Mouse (Mus musculus): ENCODE measurements around the gene Tars2.

Tars2 gene

DNA sequence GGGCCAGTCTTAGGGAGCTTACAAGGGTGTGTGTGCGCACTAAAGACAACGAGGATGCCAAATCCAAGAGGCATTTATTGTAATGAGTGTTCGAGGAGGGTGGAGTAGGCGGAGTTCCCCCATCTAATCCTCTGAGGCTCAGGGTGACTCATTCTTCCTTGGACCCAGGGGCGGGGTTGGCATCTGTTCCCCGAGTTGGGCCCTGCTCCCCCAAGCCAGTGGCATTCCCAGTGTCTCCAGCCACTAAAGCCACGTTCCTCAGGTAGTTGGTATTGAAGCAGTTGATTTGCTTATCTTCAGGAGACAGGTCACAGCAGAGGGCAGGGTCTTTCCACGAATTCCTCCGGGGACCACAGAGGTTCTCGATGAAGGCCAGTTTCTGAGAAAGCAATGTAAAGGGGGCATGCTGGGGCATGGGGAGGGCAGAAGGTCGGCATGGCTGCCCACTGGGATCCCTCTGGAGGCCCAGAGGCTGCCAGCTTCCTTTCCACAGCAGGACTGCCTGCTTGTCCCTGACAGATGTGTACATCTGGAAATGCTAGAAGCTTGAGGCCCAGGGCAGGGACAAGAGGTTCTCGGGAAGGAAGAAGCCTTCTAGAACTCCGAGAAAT, 25.8 kb downstream of the Tars2 start:
- no peak for DNase-seq (ENCODE audit: low spot score)

- no peak for DNase-seq (ENCODE audit: low spot score)
Measured at GRCm38 (mm10) chr3:95732744-95733521, 27.1 kb downstream of the Tars2 start.

DNA sequence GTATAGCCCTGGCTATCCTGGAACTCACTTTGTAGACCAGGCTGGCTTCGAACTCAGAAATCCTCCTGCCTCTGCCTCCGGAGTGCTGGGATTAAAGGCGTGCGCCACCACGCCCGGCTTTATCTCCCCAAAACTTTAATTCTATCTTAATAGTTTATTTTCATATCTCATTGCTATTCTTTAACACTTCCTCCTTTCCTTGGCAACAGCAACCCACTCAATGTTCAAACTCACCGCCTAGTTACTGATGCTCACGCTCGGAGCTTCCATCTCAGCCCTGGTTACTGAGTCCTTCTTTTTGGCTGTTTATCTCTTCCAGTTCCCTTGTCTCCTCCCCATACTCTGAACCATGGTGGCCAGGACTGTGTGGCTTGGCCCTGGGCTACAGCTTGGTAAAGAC, 27.7 kb downstream of the Tars2 start:
- DNase-seq (ENCODE audit: low spot score): no peak

DNA sequence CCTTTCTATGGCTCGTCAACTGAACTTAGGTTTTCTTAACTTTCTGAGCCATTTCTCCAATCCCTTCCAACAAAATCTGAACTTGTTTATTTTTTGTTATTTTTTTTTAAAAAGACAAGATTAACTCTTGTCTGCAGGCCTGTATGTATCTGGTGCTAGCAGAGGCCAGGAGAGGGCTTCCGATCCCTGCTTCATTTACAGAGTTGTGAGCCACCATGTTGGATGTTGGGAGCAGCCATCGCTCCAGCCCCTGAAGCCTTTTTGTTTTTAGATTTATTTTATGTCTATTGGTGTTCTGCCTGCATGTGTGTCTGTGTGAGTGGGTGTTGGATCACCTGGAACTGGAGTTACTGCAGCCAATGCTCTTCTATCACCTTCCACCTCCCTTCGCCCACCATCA, 28.2 kb downstream of the Tars2 start:
- no peak for DNase-seq (ENCODE audit: low spot score)

DNA sequence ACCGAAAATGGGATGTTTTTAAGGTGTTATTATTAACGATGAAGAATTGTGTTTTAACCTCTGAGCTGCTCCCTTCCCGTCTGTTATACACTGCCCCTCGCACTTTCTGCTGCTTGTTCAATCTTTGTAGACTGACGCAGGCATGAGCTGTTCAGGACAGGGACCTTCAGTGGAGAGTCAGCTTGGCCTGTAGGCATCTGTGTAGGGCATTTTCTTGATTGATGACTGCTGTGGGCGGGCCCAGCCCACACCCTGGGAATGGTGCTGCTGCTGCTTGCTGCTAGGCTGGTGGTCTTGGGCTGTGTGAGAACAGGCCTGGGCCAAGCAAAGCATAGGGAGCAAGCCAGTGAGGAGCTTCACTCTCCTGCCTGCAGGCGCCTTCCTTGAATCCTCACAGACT, 29.6 kb downstream of the Tars2 start:
- peak; percentile 50 for DNase-seq (ENCODE audit: low spot score)

DNA sequence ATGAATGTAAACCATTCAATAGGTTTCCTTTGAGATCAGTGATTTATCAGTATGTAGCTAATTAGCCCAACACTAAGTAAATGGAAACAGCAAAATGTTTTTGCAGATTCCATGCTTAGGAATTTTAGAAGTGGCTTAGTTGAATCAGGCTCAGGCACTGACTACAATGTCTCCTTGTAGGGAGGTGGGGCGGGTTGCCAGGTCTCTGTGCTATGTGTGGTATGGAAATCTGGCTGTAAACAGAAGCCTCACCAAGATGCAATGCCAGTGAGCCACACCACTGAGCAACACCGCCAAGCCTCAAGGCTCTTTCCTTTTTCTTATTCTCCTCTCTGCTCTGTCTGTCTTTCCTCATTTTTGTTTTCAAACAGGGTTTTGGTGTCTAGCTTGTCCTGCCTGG, 31.1 kb downstream of the Tars2 start:
- DNase-seq (ENCODE audit: low spot score): no peak

- DNase-seq (ENCODE audit: low spot score): no peak
Measured at GRCm38 (mm10) chr3:95726696-95727358, 33.2 kb downstream of the Tars2 start.

- no peak for DNase-seq (ENCODE audit: low spot score)
Measured at GRCm38 (mm10) chr3:95725863-95726262, 34.1 kb downstream of the Tars2 start.

DNA sequence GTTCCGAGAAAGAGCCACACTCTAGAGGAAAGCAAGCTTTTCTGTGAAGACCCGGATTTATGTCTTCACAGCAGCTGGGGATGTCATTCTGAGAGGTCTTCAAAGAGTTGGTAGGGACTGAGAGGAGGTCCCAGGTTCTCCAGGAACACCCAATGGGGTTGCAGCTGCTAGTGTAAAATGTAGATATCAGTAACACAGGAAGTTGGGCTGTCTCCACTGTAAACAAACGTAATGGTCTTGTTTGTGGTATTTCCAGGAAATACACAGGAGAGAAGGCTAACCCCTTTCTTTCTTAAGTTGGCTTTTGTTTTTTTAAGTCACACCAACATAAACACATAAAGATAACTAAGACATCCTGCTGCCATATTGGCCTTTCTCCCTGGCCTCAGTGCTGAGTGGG, 37.6 kb downstream of the Tars2 start:
- no peak for DNase-seq (ENCODE audit: low spot score)

- no peak for DNase-seq (ENCODE audit: low spot score)
Measured at GRCm38 (mm10) chr3:95718153-95718552, 41.9 kb downstream of the Tars2 start.

- no peak for DNase-seq (ENCODE audit: low spot score)
Measured at GRCm38 (mm10) chr3:95716075-95716474, 43.9 kb downstream of the Tars2 start.

GRCm38 (mm10) chr3:95709967-95710366, 50.0 kb downstream of the Tars2 start:
- DNase-seq (ENCODE audit: low spot score): no peak

GRCm38 (mm10) chr3:95709044-95709443, 51.0 kb downstream of the Tars2 start:
- DNase-seq (ENCODE audit: low spot score): no peak

GRCm38 (mm10) chr3:95707497-95707896, 52.5 kb downstream of the Tars2 start:
- DNase-seq (ENCODE audit: low spot score): no peak

- DNase-seq (ENCODE audit: low spot score): no peak
Measured at GRCm38 (mm10) chr3:95706273-95706672, 53.7 kb downstream of the Tars2 start.

DNA sequence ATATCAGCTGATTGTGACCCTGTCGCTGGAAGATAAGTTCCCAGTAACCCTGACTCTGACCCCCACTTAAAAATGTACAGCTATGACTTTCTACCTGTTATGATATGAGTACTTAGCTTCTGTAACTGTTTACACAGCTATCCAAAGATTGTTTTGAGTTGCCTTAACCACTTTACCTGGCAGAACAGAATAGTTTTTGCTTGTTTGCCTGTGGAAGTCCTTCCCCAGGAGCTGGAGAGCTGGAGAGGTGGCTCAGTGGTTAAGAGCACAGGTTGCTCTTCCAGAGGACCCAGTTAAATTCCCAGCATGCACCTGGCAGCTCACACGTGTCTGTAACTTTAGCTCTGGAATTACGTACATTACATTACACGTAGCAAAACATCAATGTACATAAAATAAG, 55.4 kb downstream of the Tars2 start:
- no peak for DNase-seq (ENCODE audit: low spot score)

DNA sequence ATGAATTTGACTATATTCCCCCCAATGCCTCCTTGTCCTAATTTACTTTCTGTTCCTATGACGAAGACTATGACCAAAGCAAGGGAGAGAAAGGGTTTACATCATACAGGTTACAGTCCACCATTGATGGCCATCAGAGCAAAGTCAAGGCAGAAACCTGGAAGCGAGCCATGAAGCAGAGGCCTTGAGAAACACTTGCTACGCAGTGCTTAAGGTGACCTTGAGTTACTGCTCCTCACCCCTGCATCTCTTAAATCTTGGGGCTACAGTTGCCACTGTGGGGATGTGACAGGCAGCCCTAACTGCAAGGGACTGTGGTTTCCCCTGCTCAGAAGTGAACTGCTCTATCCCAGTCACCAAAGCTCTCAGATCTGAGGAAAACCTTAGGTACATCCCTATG, 56.7 kb downstream of the Tars2 start:
- no peak for DNase-seq (ENCODE audit: low spot score)

DNA sequence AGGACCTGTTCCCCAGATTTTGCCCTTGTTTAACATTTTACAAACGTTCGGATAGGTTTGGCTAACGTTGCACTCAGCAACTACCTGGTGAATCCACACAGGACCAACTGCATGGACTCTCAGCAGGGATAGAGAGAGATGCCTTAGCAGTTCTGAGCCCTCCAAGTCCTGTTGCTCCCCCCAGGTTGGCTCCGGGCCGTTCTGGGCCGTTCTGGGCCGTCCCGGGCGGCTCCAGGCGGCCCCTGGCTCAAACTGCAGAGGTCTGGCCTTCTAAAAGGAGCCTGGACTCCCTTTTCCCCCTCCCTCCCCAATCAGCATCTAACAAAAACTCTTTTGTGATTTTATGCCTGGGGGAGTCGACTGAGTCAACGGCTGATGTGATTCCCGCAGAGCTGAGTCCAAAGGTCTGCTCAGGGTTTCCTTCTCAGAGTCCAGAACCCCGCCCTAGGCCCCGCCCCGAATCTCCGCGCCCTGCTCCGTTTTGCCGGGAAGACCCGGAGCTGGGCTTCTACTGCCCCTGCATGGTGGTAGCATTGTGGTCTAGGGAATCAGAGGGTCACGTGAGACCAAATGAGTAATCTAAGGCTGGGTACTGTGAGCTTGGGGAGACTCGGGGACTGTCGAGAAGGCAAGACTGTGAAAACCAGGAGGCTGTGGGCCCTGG, 58.0 kb downstream of the Tars2 start:
- DNase-seq (ENCODE audit: low spot score): peak; percentile 79

- no peak for DNase-seq (ENCODE audit: low spot score)
Measured at GRCm38 (mm10) chr3:95701085-95701484, 58.9 kb downstream of the Tars2 start.

GRCm38 (mm10) chr3:95700233-95700681, 59.7 kb downstream of the Tars2 start:
- no peak for DNase-seq (ENCODE audit: low spot score)

DNA sequence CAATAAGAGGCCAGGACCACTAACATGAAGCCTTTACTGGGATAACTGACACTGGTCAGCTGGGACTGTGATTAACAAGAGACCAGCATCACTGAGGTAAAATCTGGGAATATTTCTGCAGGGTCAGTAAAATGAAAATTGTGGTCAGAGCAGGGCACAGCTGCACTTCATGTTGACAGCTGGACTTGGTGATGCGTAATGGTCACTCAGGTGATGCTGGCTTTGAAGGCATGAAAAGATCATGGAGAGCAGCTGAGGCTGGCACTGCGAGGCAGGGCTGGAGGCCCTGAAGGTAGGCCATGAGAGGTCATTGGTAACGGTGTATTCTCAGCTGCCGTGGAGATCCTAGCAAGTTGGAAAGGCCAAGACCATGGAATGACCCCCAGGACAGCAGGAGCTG, 61.7 kb downstream of the Tars2 start:
- DNase-seq (ENCODE audit: low spot score): no peak

DNA sequence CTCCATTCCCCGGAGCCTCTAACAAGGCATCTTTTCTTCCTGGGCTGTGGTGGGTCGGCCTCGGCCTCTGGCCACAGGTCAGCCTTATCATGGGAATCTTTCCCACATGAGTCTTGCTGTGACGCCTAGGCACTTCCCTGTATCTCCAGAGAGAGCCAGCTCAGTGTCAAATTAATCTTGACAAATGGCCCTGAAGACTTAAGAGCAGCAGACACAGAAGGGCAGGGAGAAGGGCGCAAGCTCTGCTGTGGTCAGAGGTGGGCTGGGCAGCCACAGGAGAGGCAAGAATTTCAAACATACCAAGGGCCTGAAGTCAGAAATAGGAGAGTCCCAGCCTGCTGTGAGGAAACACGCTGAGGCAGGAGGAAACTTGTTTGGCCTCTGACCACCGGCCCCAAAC, 63.6 kb downstream of the Tars2 start:
- peak; percentile 78 for DNase-seq (ENCODE audit: low spot score)

- DNase-seq (ENCODE audit: low spot score): peak; percentile 60
Measured at GRCm38 (mm10) chr3:95695796-95696195, 64.2 kb downstream of the Tars2 start.

Data from embryo, embryonic 10 days (tissue).